Mouse (Mus musculus): ENCODE data around the gene Tubal3. TPM values are rescaled to one million over a fixed set of nuclear protein-coding genes. Genes with fewer than 3 reads are reported as not detected.
A peak's percentile ranks its signal among the peaks of the same experiment; 100 is the strongest.
"Not testable (repeated sequence)": the region's sequence is repeated elsewhere in the genome, so short reads cannot be mapped to it uniquely, and the experiment has no call there.

Tubal3 gene
- not detected for total RNA-seq (2021)
- long read RNA-seq, experiment 1, result 0 reads
- long read RNA-seq, experiment 2, result 0 reads

DNA sequence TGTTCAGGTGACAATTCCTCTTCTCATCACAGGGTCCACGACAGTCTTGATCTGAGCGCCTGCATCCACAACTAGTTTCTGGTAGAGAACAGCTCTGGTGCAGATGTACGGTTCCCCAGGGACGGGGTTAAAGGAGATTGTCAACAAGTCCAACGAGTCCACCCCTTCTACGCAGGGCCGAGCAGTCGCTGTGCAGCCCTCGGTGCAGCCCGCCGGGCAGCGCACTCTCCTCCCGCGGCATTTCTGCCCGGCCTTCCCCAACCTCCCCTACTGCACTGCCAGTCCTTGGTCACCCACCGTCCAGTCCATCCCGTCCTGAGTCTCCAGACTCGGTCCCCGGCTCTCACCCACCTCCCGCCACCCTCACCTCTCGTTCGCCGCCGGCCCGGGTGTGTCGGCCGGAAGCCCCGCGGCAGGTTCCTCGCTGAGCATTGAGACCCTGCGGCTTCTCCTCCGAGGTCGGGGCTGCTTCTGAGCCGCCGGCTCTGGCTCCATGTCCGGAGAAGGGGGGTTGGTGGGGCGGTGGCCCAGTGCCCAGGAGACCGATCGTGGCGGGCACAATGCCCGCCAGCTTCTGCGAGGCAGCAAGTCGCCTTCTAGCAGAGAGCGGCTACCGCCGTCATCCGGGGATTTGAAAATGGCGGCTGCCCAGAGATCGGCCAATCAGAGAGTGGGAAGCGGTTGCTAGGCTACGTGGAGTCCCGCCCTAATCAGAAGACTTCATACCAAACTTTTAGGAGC, at the start of gene Tubal3, which contains the start of gene Net1:
Tubal3 (plus strand) TSS at position 704 of the 741 bp plus-strand sequence.
Net1 (minus strand) TSS at position 650 of the 741 bp plus-strand sequence.
- DNase-seq (ENCODE audit: low spot score in 2 of 2), result peak; percentile 83 to 85

DNA sequence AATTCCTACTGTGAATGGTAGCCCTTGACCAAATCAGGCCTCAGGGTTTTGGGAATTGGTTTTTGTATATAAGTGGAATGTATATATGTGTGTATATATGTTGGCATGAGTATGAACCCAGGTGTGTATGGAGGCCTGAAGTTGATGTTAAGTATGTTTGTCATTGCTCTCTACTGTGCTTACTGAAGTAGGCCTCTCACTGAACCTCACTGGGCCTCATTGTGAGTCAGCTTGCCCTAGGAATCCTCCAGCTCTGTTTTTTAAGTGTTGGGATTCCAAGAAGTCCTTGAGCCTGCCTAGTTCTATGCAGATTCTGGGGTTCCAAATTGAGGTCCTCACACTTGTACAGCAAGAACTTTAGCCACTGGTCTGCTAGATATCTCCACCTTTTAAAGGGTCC, 48.2 kb upstream of the Tubal3 start:
- DNase-seq (ENCODE audit: low spot score in 2 of 2), result no peak

DNA sequence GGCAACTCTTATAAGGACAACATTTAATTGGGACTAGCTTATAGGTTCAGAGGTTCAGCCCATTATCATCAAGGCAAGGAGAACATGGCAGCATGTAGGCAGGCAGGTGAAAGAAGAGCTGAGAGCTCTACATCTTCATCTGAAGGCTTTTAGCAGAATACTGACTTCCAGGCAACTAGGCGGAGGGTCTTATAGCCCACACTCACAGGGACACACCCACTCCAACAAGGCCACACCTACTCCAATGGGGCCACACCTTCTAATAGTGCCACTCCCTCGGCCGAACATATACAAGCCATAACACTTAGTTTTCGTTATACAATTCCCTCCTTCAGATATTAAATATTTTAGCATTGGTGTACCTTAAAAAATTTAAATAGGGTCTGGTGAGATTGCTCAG, 45.2 kb upstream of the Tubal3 start:
- DNase-seq (ENCODE audit: low spot score in 2 of 2), result no peak

DNA sequence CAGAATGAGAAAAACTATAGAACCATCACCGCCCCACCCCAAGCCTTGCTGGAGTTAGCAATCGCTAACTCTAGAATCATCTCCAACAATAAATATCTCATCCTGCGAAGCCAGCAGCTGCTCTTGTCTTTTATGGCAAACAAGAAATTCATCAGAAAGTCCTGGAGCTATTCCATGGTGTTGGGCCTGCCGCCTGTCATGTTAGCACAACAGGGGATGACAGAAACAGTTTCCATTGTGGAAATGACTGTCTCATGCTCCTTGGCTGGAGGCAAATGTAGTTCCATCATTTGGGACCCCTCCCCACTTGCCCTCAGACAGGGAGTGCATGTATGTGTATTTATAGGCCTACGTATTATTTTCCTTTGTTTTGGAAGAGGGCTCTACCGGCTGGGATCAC, 41.6 kb upstream of the Tubal3 start:
- DNase-seq (ENCODE audit: low spot score in 2 of 2), result no peak

DNA sequence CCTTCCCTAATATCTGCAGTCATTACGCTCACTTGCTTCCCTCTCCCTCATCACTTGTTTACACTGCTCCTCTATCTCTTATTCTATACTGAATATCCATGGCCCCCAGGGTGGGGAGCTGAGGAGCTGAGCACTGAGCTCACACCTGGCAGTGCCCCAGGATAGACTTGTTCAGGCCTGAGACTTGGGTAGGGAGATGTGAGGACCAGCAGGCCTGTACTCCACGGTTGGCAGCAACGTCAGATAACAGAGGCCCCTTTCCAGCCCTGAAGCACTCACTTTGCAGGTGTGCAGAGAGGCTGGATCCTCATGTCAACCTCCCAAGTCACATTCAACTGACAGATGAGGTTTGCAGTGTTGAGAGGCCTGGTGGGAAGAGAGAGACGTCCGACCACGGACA, 40.9 kb upstream of the Tubal3 start:
- no peak for DNase-seq (ENCODE audit: low spot score in 2 of 2)

DNA sequence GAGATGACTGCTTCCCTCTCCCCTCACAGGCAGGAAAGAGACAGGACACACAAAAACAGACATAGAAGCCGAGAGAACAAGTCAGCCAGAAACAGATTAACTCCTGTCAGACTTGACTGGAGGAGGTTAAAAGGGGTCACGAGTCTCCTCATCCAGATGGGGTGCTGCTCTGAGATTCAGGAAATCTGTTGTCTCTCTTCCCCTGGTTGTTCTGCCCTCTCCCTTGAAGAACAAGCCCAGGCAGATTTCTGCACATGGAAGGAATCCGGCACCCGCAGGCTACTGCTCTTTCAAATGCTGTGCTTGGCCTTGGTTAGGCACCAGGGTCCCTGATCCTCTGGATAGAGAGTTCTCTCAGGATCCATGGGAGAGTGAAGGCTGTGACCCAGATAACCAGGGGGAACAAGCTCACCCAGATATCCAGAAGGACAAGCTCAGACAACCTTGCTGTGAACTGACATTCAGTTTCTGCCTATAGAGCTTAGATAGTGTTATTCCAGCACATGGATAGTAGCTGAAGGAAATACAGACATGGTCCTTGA, 40.3 kb upstream of the Tubal3 start:
- no peak for DNase-seq (ENCODE audit: low spot score in 2 of 2)

DNA sequence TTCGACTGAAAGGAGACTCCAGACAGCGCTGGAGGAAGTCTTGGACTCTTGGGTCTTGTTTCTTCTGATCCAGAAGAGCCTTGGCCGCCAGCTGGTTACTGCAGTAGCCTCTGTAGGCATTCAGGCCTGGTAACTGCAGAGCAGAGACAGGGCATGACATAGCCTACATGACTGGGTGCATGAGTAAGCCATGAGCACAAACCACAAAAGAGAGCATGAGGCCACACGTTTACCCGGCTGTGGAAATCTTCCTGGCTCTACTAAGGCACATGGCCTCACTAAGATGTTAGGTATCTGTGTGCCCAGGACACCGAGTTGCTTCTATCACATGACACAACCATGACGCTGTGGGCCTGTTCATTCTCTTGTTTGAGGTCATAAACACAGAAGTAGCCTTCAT, 31.4 kb upstream of the Tubal3 start:
- no peak for DNase-seq (ENCODE audit: low spot score in 2 of 2)

DNA sequence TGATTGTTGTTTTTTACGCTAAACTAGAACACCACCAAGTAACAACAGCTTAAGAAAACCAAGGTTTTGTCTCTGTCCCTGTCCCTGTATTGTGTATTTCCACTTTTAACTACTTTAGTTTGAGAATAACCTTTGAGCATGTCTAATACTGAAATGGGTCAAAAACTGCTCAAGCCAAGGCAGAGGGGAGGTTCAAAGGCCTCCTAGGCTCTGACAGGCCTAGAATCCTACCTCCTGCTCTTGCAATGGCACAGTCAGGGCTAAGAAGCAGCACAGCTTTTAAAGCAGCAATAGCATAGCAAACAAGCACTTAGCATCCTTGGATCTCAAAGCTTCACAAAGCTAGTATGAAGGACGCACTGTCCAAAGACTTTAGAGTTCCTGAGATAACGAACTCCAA, 29.0 kb upstream of the Tubal3 start:
- DNase-seq (ENCODE audit: low spot score in 2 of 2), result no peak

DNA sequence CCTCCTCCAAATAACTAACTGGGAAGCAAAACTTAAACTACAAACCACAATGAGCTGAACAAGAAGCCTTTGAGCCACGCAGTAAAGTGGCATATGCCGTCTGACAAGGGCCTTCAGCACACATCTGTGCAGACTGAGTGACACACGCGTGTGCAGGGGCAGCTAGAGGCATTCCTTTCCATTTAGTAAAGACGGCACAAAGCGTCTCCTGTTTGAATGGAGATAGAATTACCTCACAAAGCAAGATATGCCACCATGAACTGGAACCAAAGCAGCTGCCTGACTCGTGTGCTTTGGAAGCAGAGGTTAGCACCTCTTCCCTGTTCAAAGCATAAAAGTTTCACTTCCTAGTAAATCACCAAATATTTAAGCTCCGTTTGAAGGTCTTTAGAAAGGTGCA, 28.0 kb upstream of the Tubal3 start:
- no peak for DNase-seq (ENCODE audit: low spot score in 2 of 2)

DNA sequence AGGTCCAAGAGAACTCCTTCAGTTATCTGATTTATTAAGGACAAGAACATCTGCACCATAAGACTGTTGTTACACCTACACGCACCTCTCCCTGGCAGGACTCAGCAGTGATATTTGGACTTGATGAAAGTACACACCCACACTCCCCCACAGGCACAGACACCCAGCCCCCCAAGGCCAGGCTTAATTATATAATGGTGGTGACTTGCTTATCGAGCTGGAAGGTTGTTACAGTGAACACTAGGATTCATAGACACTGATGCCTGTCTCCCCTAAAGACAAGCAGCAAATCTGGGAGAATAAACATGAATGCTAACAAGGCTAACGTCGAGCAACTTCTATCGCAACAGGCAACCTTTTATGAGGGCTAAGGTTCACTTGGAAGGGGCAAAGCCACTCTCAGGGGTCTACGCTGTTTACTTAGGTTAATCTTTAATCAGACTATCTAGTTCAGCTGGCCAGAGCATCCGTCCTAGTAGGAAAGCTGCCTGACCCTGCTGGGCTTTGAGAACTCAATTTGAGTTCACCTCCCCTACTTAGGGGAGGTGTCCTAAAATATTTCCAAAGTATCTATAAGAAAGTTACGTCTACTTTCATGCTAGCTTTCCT, 26.5 kb upstream of the Tubal3 start:
- no peak for DNase-seq (ENCODE audit: low spot score in 2 of 2)

DNA sequence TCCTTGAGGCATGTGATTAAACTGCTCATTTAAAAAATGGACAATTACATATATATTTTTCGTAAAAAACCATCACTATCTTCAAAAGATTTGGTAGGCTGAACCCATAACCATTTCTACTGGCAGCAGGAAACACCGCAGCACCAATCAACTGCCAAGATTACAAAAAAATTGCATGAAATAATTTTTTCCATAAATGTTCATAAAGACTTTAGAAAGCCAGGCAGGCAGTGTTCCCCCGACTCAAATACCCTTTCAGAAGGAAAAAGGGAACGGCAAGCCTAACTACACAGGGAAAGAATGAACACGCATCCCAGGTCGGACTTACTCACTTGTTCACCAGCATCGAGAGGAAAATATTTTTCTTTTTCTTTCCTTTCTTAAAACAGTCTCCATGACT, 25.5 kb upstream of the Tubal3 start:
- DNase-seq (ENCODE audit: low spot score in 2 of 2), result no peak

DNA sequence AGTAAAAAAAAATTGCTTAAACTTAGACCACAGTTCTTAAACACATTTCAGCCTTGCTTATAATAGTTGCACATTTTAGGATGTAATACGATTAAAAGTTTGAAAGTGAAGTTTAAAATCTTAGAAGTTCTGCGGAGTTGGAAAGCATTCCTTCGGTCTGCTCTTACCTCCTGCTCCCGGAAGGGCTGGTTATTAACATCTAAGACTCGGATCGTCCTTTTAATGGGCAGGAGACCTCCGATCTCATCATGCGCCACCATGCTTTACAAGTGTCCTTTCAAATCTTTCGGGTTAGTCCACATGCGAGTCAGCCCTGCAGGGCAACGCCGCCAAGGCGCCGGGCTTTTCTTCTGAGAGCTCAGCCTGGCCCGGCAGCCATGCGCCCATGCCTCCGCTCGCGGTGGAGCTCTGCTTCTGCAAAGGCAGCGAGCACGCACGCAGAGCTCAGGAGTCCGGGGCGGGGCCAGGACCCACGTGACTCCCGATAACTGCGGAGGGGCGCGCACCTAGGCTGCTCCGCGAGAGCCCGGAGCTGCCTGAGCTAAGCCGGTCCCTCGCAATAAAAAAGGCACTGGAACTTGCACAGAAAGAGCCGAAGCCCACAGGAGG, 24.8 kb upstream of the Tubal3 start:
- peak; percentile 90 to 91 for DNase-seq (ENCODE audit: low spot score in 2 of 2)

DNA sequence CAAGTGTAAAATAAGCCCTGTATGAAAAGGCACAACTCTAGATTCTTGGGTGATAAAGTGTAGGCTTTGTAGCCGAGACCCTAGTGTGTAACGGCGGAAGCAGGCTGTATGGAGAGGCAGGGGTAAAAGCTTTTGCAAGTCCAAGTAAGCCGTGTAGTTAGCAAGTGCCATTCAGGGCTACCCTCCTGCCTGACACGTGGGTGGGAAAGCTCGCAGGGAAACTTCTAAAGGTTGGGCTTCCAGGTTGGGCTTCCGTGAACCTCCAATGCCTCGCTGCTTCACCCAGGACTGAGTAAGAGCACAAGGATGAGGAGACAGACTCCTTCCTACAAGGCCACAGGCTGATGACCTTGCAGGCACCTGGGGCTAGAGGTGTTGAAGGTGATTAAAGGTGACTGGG, 23.5 kb upstream of the Tubal3 start:
- DNase-seq (ENCODE audit: low spot score in 2 of 2), result no peak

DNA sequence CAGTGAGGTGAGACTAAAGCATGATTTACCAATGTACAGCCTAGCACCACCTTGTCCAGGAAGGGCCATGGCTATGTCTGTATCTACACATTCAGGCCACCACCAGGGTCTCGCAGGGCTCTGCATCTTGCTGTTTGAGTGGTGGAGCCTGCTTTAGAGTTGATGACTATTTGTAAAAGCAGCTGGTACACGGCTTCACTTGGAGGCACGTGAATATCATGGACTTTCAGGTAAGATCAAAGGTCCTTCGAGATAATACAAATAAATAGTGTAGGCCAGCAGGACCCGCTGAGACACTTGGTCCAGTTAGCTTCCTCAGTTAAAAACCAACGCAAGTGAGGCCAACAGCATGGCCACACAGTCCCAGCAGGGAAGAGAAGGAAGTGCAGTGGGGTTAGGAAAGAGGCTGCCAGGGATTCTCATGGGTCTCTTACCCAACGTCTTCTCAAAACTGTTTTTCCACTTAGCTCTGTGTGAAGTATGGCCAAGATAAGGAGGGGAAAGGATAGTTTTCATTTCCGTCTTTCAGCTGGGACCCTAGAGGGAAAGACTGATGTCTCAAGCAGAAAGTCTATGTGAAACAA, 22.6 kb upstream of the Tubal3 start:
- no peak for DNase-seq (ENCODE audit: low spot score in 2 of 2)

DNA sequence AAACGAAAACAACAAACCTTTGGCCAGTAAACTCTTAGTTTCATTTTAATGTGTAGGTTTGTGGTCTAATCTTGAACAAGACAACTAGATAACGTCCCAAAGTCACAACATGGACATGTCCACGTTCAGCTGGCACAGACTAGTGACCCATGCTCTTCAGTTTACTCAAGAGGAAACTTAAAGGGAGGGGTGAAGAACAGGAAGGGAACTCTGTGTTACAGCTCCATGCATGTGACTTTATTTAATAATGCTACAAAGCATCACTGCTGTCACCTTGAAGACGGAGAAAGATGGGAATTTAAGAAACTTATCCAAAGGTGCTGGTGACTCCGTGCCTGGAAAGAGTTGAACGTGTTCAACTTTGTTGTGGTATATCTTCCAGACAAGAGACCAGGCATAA, 22.0 kb upstream of the Tubal3 start:
- DNase-seq (ENCODE audit: low spot score in 2 of 2), result no peak

DNA sequence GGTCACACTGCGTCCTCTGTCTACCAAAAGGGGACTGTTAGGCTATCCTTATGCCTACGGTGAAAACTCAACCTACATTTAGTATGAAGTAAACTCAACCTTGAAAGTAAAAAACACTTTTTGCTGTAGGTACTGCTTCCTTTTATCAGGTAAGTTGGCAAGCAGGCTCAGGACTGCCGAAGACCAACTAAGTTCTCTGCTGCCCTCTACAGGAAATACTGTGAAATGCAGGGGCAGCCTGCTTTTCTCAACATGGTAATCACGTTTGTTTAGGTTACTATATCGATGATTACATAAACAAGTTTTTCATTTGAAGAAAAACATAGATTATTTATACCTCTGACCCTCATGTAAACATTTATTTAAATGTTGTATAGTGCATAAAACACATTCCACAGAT, 21.2 kb upstream of the Tubal3 start:
- DNase-seq (ENCODE audit: low spot score in 2 of 2), result peak; percentile 76 to 84

DNA sequence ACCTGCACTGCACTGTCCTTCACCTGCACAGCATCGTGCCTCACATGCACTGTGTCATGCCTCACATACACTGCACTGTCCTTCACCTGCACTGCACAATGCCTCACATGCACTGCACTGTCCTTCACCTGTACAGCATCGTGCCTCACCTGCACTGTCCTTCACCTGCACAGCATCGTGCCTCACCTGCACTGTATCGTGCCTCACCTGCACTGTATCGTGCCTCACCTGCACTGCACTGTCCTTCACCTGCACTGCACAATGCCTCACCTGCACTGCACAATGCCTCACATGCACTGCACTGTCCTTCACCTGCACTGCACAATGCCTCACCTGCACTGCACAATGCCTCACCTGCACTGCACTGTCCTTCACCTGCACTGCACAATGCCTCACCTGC, 19.9 kb upstream of the Tubal3 start:
- not testable (repeated sequence) for DNase-seq (ENCODE audit: low spot score in 2 of 2)

DNA sequence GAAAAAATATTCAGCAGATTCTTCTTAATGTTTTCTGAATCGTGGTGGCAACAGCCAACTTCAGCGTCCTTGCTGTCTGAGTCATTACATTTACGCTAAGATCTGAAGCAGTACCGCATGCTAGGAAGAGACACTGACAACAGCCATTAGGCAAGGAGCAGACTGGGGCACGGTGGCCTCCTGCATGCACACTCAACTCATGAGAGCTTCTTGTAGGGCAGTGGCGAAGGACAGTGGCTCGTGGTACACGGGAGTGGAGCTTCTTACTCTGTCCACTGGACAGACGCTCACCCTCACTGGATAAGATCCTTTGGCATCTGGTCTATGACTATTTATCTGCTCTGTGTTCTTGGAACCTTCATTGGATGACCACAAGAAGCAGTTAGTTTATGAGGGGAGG, 18.8 kb upstream of the Tubal3 start:
- DNase-seq (ENCODE audit: low spot score in 2 of 2), result no peak

DNA sequence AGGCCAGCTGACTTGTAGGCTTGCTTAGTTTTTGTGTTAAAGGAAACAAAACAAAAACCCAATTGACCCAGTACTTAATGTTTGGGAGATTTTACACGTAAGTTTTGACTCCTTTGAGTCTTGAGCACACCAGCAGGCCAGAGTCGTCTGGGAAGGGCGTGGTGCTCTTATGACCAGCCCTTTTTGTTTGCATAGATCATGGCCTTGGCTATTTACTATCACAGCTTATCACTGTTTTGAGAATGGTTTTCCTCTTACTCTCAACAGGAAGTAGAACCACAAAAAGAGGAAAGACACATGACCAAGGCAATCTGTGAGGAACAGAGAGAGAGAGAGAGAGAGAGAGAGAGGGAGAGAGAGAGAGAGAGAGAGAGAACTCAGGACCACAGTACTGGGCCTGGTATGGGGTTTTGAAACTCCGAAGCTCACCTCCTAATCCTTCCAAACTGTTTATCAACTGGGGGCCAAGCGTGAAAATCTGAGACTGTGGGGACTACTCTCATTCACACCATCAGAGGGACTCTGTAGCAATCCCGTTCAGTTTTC, 10.8 kb upstream of the Tubal3 start:
- no peak for DNase-seq (ENCODE audit: low spot score in 2 of 2)

DNA sequence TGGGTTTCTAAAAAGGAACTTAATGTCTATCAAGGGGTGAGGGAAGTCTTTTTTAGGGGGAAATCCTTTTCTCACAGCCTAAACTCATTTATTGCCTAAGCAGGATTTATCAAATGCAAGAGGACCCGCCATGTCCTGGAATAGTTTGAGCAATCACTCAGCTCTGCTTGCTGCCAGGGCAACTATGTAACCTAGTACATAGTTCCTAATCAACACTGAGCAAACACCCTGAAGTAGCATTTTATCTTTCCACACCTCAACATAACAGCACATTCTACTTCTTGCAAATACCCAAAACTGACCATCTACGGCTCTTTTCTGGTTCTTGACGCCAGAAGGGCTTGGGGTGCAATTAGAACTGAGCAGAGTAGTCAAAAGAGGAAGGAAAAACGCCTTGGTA, 9.8 kb upstream of the Tubal3 start:
- DNase-seq (ENCODE audit: low spot score in 2 of 2), result no peak

DNA sequence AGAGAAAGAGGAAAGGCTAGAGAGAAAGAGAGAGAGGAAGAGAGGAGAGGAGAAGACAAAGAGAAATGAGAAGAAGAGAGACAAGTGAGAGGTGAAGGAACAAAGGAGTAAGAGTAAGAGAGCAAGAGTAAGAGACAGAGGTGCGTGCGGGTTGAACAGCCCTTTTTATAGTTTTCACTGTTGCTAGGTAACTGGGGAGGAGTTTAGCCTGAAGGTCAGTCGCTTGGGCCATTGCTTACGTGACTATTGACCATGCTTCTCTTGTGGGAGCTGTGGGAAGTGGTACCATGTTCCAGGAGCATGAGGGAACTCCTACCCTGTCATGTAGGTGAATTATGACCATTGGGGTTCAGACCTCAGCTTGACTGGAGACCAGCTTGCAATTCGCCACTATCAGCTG, 7.7 kb upstream of the Tubal3 start:
- no peak for DNase-seq (ENCODE audit: low spot score in 2 of 2)

DNA sequence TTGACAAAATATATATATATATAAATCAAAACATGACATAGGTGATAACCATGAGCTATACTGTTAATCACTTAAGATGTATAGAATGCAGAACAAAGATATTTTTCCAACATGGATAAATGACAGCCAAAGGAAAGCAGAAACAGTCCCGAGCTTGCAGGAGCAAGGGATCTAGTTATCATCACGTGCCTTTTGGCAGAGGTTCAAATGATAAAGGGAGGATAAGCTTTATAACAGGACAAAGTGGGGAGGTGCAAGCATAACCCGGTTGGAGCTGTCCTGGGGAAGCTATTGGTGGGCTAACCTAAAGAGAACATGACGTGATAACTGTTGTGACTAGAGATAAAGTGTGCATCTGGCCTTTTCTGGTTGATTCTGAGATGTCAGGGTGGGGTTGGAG, 4.6 kb upstream of the Tubal3 start:
- no peak for DNase-seq (ENCODE audit: low spot score in 2 of 2)
